Mouse (Mus musculus): ENCODE measurements at regions not wholly inside any gene's neighbourhood (a gene's known extent, or its start where the extent isn't known, plus 50 kb on each side); places are given as distances from the start of the nearest gene placed in this dataset.
"Not testable (repeated sequence)": the region's sequence is repeated elsewhere in the genome, so short reads cannot be mapped to it uniquely, and the experiment has no call there.

- DNase-seq, result peak; percentile 94 to 97
These were observed 491.6 kb upstream of the Igfbp3 start for GRCm38 (mm10) chr11:7705312-7705764.

GRCm38 (mm10) chr11:7697591-7697990 lies 483.9 kb upstream of the Igfbp3 start:
- no peak for DNase-seq

- DNase-seq, result not testable (repeated sequence)
These were observed 476.0 kb upstream of the Igfbp3 start for GRCm38 (mm10) chr11:7689701-7690100.

- peak; percentile 19 to 29 for DNase-seq
These were observed 459.1 kb upstream of the Igfbp3 start for GRCm38 (mm10) chr11:7672821-7673220.

GRCm38 (mm10) chr11:7630637-7631036 lies 416.9 kb upstream of the Igfbp3 start:
- peak; percentile 67 to 70 for DNase-seq

GRCm38 (mm10) chr11:7625256-7625655 lies 411.5 kb upstream of the Igfbp3 start:
- peak; percentile 17 to 28 for DNase-seq

GRCm38 (mm10) chr11:7620320-7620719 lies 406.6 kb upstream of the Igfbp3 start:
- no peak for DNase-seq

- DNase-seq, result no peak
These were observed 397.0 kb upstream of the Igfbp3 start for GRCm38 (mm10) chr11:7610752-7611151.

GRCm38 (mm10) chr11:7609921-7610320 lies 396.2 kb upstream of the Igfbp3 start:
- DNase-seq, result no peak

- DNase-seq, result no peak
These were observed 392.9 kb upstream of the Igfbp3 start for GRCm38 (mm10) chr11:7606652-7607051.

GRCm38 (mm10) chr11:7592010-7592409 lies 378.3 kb upstream of the Igfbp3 start:
- DNase-seq, result no peak

GRCm38 (mm10) chr11:7583296-7583695 lies 369.6 kb upstream of the Igfbp3 start:
- DNase-seq, result no peak

GRCm38 (mm10) chr11:7568484-7568883 lies 354.8 kb upstream of the Igfbp3 start:
- DNase-seq, result peak; percentile 73 to 77

- DNase-seq, result no peak
These were observed 348.3 kb upstream of the Igfbp3 start for GRCm38 (mm10) chr11:7562029-7562428.

GRCm38 (mm10) chr11:7561437-7561836 lies 347.7 kb upstream of the Igfbp3 start:
- no peak for DNase-seq

- no peak for DNase-seq
These were observed 342.0 kb upstream of the Igfbp3 start for GRCm38 (mm10) chr11:7555613-7556274.

- no peak for DNase-seq
These were observed 338.4 kb upstream of the Igfbp3 start for GRCm38 (mm10) chr11:7552154-7552553.

- DNase-seq, result no peak
These were observed 334.1 kb upstream of the Igfbp3 start for GRCm38 (mm10) chr11:7547796-7548195.

GRCm38 (mm10) chr11:7545621-7546020 lies 331.9 kb upstream of the Igfbp3 start:
- no peak for DNase-seq

GRCm38 (mm10) chr11:7534590-7534989 lies 320.9 kb upstream of the Igfbp3 start:
- no peak for DNase-seq

GRCm38 (mm10) chr11:7533327-7533726 lies 319.6 kb upstream of the Igfbp3 start:
- DNase-seq, result no peak

GRCm38 (mm10) chr11:7531847-7532246 lies 318.1 kb upstream of the Igfbp3 start:
- DNase-seq, result no peak

- no peak for DNase-seq
These were observed 316.9 kb upstream of the Igfbp3 start for GRCm38 (mm10) chr11:7530482-7531148.

GRCm38 (mm10) chr11:7519556-7519955 lies 305.8 kb upstream of the Igfbp3 start:
- DNase-seq, result no peak

Measured in cerebellum, postnatal 10 days (tissue).